Mouse (Mus musculus) olfactory bulb, adult 2 months (tissue): Measurements from ENCODE around the gene Art4.

Experiments
- CTCF ChIP-seq: fragments of 200-500 bp; IDR thresholded peaks from 2 replicates; pipeline ENCODE4 v1.5.1; 2012; ENCODE audit warnings: low read depth, mild to moderate bottlenecking, low read length, moderate library complexity; ENCODE audit not compliant: insufficient read depth
- POLR2A ChIP-seq: fragments of 200-500 bp; IDR thresholded peaks from 2 replicates; pipeline ENCODE4 v1.6.1; 2012; ENCODE audit warnings: mild to moderate bottlenecking, low read depth, low read length, moderate library complexity; ENCODE audit not compliant: insufficient read depth

DNA sequence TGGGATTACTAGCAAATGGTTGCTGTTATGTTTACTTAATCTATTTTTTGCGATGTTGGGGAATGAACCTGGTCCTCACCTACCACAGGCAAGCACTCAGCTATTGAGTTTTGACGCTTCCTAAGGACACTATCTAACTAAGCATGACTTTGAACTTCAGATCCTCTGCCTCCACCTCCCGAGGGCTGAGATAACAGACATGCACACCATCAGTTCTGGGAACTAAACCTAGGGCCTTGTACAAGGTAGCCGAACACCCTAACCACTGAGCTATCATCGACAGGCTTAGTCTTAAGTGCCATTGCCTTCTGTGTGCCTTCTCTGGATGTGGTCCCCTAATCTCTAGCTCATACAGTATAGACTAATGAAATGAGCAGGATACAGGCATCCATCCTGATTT, 7.8 kb upstream of the Art4 start:
- TF ChIP-seq CTCF: no peak
- TF ChIP-seq POLR2A: no peak
